Mouse (Mus musculus): Measurements from ENCODE around the gene Capn8. TPM values are rescaled to one million over a fixed set of nuclear protein-coding genes. Genes with fewer than 3 reads are reported as not detected.

Capn8 gene
- polyA plus RNA-seq (2012; rRNA removed; ENCODE audit: low replicate concordance), result 0.81 and 2.9 TPM in 2 replicates

DNA sequence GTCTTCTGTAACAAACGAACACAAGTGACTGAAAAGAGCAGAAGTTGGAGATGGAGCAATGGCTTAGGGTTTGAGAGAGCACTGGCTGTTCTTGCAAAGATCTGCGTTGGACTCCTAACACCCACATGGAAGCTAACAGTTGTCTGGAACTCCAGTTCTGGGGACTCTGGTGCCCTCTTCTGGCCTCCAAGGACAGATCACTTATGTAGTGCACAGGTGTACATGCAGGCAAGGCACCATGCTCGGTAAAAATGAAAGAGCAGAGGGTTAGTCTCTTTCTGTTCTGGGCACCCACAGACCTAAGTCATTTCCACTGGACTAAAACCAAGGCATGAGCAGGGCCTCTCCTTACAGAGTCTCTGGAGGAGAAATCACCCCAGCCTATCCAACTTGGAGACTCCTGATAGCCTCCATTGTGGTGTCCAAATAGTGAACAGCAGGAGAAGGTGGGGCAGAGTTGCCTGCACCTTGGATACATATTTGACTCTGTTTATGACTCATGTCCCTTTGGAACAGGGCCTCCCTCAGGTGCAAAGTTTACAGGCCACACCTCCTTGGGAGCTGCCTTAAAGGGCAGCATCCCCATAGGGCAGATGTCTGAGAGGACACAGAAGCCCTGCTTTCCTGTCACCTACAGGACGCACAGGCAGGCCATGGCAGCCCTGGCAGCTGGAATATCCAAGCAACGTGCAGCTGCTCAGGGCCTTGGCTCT, at the start of gene Capn8:
Gene Capn8 (plus strand): TSS at position 600 of the 713 bp plus-strand sequence.

DNA sequence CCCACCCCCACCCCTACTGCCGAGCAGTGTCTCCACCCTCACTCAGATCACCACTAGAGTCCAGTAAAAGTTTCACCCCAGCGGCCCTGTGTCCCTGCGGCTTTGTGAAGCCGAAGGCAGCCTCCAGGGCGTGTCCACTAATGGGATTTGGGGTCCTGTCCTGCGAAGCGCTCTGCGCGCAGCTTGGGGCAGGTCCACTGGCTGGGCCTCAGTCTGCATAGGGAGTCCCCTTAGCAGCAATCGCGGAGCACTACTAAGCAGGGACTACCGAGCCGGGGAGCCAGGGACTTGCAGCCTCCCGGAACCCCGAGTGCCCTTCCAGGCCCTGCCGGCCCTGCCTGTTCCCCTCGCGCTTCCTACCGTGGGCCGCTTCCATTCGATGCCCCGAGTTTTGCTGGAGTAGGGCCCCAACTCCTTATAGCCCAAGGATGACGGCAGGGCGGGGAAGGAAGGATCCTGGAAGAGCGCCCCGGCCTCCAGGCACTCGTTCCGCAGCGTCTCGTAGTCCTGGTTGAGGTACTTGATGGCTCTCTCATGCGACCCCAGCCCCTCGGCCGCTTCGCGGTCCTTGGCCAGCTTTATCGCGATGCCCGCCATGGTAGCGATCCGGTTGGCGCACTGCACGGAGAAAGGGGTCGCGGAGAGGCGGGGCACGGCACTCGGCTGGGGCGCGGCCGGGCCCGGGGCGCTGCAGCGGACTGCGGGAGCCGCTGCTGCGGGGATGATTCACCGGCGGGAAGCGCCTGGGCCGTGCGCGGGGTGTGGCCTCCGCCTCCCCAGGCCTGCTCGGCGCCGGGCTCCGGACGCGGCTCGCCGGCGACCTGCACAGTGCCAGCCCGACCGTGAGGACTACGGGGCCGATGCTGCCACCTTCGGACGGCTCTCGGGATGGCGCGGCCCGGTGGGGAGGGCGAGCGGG, 47.8 kb upstream of the Capn8 start, which contains the start of gene Capn2:
Gene Capn2 (minus strand): TSS at position 851 of the 919 bp plus-strand sequence.

Other genes starting within 250 kb of the Capn8 start
- gene Fbxo28, start 223.4 kb upstream of the Capn8 start, polyA plus RNA-seq (2012; rRNA removed; ENCODE audit: low replicate concordance), result 3.5 and 9.2 TPM in 2 replicates
- 10.2 and 13.4 TPM in 2 replicates for gene Trp53bp2, start 155.8 kb upstream of the Capn8 start, polyA plus RNA-seq (2012; rRNA removed; ENCODE audit: low replicate concordance)
- 4.2 and 6.8 TPM in 2 replicates for gene Capn2, start 47.4 kb upstream of the Capn8 start, polyA plus RNA-seq (2012; rRNA removed; ENCODE audit: low replicate concordance)
- gene Ccdc185, start 184.2 kb downstream of the Capn8 start, polyA plus RNA-seq (2012; rRNA removed; ENCODE audit: low replicate concordance), result not detected in 2 replicates
- gene Susd4, start 198.9 kb downstream of the Capn8 start, polyA plus RNA-seq (2012; rRNA removed; ENCODE audit: low replicate concordance), result 0.72 and 0.81 TPM in 2 replicates